Mouse (Mus musculus) splenic B cell, adult 2 months (primary cell): ENCODE data around the gene Thnsl2.

Experiments
- DNase-seq: peaks from one replicate; pipeline ENCODE4 v3.0.0-alpha.2; 2011; ENCODE audit warnings: low read depth, low spot score
- H3K27me3 ChIP-seq: 2 replicates; pipeline ENCODE4 v1.6.1; 2012; ENCODE audit warnings: mild to moderate bottlenecking, low read length, moderate library complexity, mixed read lengths; ENCODE audit not compliant: control insufficient read depth, poor library complexity, insufficient read depth, severe bottlenecking
- H3K36me3 ChIP-seq: 2 replicates; pipeline ENCODE4 v1.6.1; 2012; ENCODE audit warnings: mild to moderate bottlenecking, low read length, moderate library complexity, mixed read lengths; ENCODE audit not compliant: control insufficient read depth, poor library complexity, insufficient read depth, severe bottlenecking

The Thnsl2 gene

DNA sequence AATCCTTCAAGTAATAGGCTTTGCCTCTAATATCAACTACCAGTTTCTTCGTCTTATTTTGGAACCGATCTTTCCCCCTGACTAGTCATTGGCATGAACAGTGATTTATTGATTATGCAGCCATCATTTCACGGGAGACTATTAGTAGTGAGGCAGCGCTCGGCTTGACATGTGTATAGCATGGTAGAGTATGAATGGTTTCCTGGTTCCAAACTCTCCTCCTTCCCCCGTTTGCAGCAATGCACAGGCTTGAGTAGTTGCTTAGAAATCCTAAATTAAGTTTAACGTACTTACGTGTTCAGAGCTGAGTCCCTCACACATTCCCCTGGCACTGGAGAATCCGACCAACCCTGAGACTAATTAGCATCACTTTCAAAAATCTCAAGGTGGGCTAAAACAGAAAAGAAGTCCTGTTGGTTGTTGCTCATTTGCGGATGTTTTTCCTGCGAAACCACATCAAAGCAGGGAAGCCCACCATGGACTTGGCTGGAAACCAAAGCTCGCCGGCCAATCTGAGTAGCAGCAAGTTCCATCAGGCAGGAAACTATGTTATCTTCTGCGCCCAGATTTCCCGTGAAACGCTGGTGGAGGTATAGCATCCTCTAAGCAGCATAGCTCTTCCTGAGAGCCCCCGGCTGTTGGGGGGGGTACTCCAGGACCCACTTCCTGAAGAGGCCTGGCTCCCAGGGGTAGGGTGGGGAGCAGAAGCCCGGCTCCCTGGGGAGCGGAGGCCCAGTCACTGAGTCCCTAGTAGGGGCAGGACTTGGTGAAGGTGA is 37.9 kb downstream of the Thnsl2 start:
- Histone ChIP-seq H3K27me3 (no peaks in the 10 kb centered on the region), H3K36me3 (no peaks in the 10 kb centered on the region)
- no peak for DNase-seq

DNA sequence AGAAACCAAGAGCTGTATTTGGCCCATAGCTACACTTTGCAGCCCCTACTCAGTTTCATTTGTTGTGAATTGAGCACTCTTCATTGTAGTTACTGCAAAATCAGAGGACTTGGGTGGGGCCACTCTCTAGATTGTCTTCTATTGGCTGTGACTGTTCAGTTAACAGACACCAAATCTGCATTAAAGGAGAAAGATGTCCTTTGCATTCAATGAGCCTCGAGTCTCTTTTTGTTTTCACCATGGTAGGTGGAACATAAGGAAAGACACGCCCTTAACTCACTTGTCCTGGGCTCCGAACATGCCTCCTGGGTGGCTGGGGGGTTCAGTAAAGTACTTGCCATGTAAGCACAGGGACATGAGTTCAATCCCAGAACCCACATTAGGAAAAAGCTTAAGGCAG is 48.1 kb downstream of the Thnsl2 start:
- Histone ChIP-seq H3K36me3 (no peaks in the 10 kb centered on the region), H3K27me3 (no peaks in the 10 kb centered on the region)
- no peak for DNase-seq

DNA sequence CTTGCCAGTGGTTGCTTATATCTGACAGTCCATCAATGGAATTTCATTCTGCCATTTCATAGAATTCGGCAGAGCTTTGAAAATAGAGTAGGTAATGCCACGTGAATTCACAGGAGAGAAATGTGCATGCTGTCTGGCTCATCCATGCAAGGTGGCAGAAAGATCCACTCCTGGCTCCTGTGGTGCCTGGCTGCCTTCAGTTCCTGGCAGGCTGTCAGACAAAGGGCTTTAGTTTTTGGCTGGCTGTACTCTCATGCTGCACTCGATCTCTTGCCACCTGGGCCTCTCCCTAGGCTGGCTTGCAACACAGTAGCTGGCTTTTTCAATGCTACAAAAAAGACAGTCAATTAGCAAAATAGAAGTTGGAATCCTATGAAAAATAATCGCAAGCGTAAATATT is 49.5 kb downstream of the Thnsl2 start:
- no peaks in the 10 kb centered on the region for H3K36me3 ChIP-seq
- no peak for DNase-seq
- no peaks in the 10 kb centered on the region for H3K27me3 ChIP-seq

DNA sequence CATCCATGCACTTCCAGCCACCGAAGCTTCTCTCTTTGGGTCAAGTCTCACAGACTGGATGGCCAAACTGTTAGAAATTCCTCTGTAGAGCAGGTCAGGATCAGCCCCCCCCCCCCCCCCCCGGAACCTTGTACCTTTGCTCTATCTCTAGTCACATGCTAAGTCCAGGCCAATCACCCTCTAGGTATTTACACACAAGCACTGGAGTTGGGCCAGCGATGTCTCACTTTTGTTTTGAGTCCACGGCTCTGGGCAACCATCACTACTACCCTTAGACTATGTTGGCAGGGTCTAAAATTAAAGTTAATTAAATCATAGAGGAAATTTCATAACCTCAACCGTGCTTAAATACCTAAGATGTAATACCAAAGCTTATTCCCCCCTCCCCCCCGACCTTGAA is 50.6 kb downstream of the Thnsl2 start:
- DNase-seq: no peak
- Histone ChIP-seq H3K36me3 (no peaks in the 10 kb centered on the region), H3K27me3 (no peaks in the 10 kb centered on the region)

DNA sequence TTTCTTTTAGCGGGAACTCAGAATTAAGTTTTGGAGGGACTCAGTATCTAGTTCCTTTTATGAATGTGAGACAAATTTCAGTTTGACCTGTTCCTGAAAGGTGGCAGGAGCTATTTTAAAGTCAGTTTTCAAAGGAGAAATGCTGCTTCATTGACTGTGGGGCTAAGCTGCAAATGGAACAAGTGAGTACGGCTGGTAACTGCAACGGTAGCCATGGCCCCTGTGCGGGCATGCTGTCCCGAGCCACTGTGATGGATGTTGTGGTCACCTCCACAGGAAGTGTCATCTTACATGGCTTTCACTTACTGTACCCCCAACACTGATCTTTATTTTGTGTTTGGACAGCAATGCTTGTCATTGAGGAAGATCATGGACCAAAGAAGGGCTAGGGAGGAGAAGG is 53.8 kb downstream of the Thnsl2 start:
- Histone ChIP-seq H3K27me3 (no peaks in the 10 kb centered on the region), H3K36me3 (no peaks in the 10 kb centered on the region)
- no peak for DNase-seq

DNA sequence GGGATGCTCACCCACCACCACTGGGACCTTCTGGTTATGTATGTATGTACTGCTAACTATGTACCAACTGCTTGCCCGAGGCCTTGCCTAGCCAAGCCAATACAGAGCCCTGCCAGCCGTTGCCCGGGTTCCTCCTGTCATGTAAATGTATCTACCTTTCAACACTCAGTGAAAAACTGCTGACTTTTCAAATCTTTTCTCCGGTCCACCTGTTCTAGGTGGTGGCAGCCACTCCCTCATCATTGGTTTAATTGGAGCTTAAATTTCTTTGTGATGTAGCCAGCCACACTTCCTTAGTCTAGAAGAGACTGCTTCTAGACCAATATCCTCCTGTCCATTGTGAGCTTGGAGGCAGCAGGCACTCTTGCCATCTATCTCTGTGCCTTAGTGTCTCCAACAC is 54.5 kb downstream of the Thnsl2 start:
- Histone ChIP-seq H3K36me3 (no peaks in the 10 kb centered on the region), H3K27me3 (no peaks in the 10 kb centered on the region)
- DNase-seq: no peak

DNA sequence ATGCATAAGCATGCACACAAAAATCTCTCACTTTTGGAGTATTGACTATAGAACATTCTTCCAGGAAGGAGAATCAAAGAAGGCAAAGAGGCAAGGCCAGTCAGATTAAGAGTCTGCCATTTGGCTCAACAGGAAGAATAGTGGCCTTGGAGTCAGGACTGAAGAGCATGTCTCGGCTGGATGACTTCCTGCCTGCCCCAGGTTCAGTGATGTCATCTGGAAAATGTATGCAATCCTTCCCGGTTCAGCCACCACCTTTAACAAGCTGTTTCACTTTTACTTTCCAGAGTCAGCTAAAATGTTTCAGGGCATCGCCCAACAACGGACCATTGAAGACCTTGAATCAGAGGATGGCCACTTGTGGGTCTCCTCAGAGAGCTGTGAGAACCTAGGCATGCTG is 55.2 kb downstream of the Thnsl2 start:
- no peaks in the 10 kb centered on the region for H3K36me3 ChIP-seq
- no peak for DNase-seq
- no peaks in the 10 kb centered on the region for H3K27me3 ChIP-seq

DNA sequence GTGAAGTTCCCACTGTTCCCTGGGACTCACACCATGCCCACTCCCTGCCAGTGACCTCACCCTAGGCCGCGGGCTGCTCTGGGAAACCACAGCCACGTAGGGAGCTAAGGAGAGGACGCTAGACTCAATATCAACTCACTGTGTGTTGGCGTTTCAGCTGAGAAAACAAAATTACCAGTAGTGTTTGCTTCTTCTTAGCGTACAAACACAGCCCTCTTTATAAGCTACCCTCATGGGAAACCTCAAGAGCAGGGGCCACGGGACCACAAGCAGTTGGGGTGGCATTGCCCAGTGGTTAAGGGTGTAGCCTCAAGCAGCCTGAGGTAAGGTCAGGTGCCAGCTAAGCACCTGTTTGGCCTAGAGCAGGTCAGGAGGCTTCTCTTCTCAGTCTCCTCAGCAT is 60.8 kb downstream of the Thnsl2 start:
- DNase-seq: no peak
- Histone ChIP-seq H3K27me3 (no peaks in the 10 kb centered on the region), H3K36me3 (no peaks in the 10 kb centered on the region)

DNA sequence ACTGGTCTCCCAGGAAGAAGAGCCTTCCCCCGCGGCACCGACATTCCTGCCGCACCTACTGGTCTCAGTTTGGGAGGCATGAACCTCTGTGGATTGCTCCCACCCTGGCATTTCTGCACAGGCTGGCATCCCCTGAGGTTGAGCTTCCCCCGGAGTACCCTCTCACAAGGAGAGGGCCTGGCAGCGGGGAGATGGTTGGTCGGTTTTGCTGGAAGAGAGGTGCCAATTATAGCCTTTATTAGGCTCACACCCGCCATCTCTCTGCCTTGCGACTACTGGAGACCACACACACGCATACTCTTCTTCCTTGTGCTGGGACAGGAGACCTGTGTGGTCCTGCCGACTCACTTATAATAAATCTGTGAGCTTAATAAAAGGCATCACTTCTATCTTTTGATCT is 62.2 kb downstream of the Thnsl2 start:
- no peaks in the 10 kb centered on the region for H3K36me3 ChIP-seq
- no peak for DNase-seq
- no peaks in the 10 kb centered on the region for H3K27me3 ChIP-seq

DNA sequence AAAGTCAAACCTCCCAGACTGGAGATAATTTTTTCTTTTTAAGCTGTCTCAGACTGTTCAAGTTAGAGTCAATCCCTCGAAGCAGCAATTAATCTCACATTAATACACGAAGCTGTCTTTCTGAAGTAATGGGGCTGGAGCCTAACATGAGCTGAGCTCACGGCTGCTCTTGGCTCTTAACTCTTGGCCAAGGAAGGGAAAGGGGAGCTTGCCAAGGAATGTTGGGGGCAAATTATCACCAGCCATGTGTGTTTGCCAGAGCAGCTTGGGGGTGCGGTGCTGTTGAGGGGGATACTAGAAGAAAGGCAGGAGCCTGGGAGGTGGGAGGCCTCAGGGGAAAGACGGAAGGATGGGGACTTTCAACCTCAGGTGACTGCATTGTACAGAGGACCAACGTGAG is 63.0 kb downstream of the Thnsl2 start:
- H3K36me3 ChIP-seq: no peaks in the 10 kb centered on the region
- no peaks in the 10 kb centered on the region for H3K27me3 ChIP-seq
- no peak for DNase-seq
